Mouse (Mus musculus): ENCODE data around the gene Rassf3.

Rassf3 gene

GRCm38 (mm10) chr10:121398599-121398998 is 77.5 kb downstream of the Rassf3 start:
- no peak for DNase-seq (ENCODE audit: low spot score)

- no peak for DNase-seq (ENCODE audit: low spot score)
These were observed 80.5 kb downstream of the Rassf3 start for GRCm38 (mm10) chr10:121395542-121396176.

GRCm38 (mm10) chr10:121394789-121395325 is 81.3 kb downstream of the Rassf3 start:
- DNase-seq (ENCODE audit: low spot score): no peak

GRCm38 (mm10) chr10:121394270-121394669 is 81.9 kb downstream of the Rassf3 start:
- DNase-seq (ENCODE audit: low spot score): no peak

GRCm38 (mm10) chr10:121391901-121392300 is 84.2 kb downstream of the Rassf3 start:
- DNase-seq (ENCODE audit: low spot score): no peak

GRCm38 (mm10) chr10:121390602-121391001 is 85.5 kb downstream of the Rassf3 start:
- no peak for DNase-seq (ENCODE audit: low spot score)

GRCm38 (mm10) chr10:121386347-121386746 is 89.8 kb downstream of the Rassf3 start:
- DNase-seq (ENCODE audit: low spot score): no peak

GRCm38 (mm10) chr10:121385695-121386094 is 90.5 kb downstream of the Rassf3 start:
- DNase-seq (ENCODE audit: low spot score): no peak

- DNase-seq (ENCODE audit: low spot score): no peak
These were observed 91.4 kb downstream of the Rassf3 start for GRCm38 (mm10) chr10:121384710-121385109.

GRCm38 (mm10) chr10:121381280-121381679 is 94.9 kb downstream of the Rassf3 start:
- DNase-seq (ENCODE audit: low spot score): no peak

GRCm38 (mm10) chr10:121379387-121379786 is 96.8 kb downstream of the Rassf3 start:
- no peak for DNase-seq (ENCODE audit: low spot score)

- no peak for DNase-seq (ENCODE audit: low spot score)
These were observed 99.4 kb downstream of the Rassf3 start for GRCm38 (mm10) chr10:121376530-121377271.

GRCm38 (mm10) chr10:121375649-121376493 is 100.3 kb downstream of the Rassf3 start:
- no peak for DNase-seq (ENCODE audit: low spot score)

GRCm38 (mm10) chr10:121374693-121375620 is 101.2 kb downstream of the Rassf3 start:
- no peak for DNase-seq (ENCODE audit: low spot score)

GRCm38 (mm10) chr10:121374013-121374412 is 102.1 kb downstream of the Rassf3 start:
- DNase-seq (ENCODE audit: low spot score): no peak

- DNase-seq (ENCODE audit: low spot score): no peak
These were observed 105.4 kb downstream of the Rassf3 start for GRCm38 (mm10) chr10:121370777-121371176.

- DNase-seq (ENCODE audit: low spot score): no peak
These were observed 107.2 kb downstream of the Rassf3 start for GRCm38 (mm10) chr10:121368783-121369465.

- DNase-seq (ENCODE audit: low spot score): no peak
These were observed 108.4 kb downstream of the Rassf3 start for GRCm38 (mm10) chr10:121367780-121368179.

GRCm38 (mm10) chr10:121367271-121367670 is 108.9 kb downstream of the Rassf3 start:
- no peak for DNase-seq (ENCODE audit: low spot score)

GRCm38 (mm10) chr10:121365781-121366272 is 110.3 kb downstream of the Rassf3 start:
- DNase-seq (ENCODE audit: low spot score): no peak

Measured in urinary bladder, postnatal 10 days (tissue).